Mouse (Mus musculus): ENCODE measurements around the gene Tubb1. TPM values are rescaled to one million over a fixed set of nuclear protein-coding genes. Genes with fewer than 3 reads are reported as not detected.

Tubb1 gene
- polyA plus RNA-seq, 1 experiment from 2014 or later = 0.24 TPM

DNA sequence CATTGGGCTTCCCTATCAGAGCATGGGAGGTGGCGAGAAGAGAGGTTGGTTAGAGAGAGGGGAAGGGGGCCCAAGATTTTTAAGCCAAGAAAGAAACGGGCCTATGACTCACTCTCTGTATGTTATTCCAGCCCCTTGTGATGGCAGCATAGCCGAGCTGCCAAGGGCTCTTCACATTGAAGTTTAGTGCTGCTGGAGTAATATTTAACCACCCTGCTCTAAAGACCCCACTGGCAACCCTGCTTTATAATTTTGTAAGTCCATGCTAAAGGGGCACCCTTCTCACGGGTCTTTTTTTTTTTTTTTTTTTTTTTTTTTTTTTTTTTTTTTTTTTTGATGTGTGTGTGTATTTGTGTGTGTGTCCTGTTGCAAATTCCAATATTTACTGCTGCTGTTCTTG, 8.6 kb upstream of the Tubb1 start:
- H3K4me3 ChIP-seq (replicated peaks; ENCODE audit: low read length) = no peak overlapping the region
- peaks cover 18% of the 10 kb centered on the region for H3K4me1 ChIP-seq (replicated peaks; ENCODE audit: control insufficient read depth, insufficient read depth, low read length)
- H3K27me3 ChIP-seq (replicated peaks; ENCODE audit: control insufficient read depth, insufficient read depth, low read length) = no peaks in the 10 kb centered on the region
- 77% methylated on average over 4 of the region's 4 CpGs for WGBS
- no peaks in the 10 kb centered on the region for H3K9me3 ChIP-seq (ENCODE audit: control insufficient read depth, low read length)
- H3K36me3 ChIP-seq (ENCODE audit: control insufficient read depth, insufficient read depth) = no peaks in the 10 kb centered on the region
- no peak overlapping the region for H3K9ac ChIP-seq (replicated peaks; ENCODE audit: low read depth, low read length)
- no peak overlapping the region for H3K27ac ChIP-seq (ENCODE audit: low read length)
- ATAC-seq = no peak
- no peak overlapping the region for H3K4me2 ChIP-seq (ENCODE audit: low read length)

DNA sequence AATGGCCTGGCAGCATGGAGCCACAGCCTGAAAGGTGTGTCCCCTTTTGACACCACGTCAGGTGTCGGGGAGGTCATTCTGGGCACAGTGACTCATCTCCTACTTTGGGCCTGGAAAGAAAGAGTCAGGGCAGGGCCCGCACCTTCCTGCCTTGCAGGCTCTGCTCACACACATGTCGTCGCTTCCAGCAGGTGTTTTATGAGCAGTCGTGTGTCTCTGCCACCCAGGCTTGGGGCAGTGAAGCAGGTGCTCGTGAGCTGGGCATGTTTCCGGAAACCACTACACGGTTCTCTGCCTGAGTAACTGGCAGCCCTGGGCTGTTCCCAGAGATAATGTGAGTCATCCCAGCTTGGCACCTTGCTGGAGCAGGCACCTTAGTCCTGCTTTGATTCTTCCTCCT, 8.0 kb upstream of the Tubb1 start:
- Histone ChIP-seq H3K4me3 (replicated peaks; ENCODE audit: low read length) (no peak overlapping the region), H3K4me2 (ENCODE audit: low read length) (no peak overlapping the region), H3K36me3 (ENCODE audit: control insufficient read depth, insufficient read depth) (no peaks in the 10 kb centered on the region), H3K9ac (replicated peaks; ENCODE audit: low read depth, low read length) (no peak overlapping the region), H3K27ac (ENCODE audit: low read length) (no peak overlapping the region), H3K4me1 (replicated peaks; ENCODE audit: control insufficient read depth, insufficient read depth, low read length) (peaks cover 18% of the 10 kb centered on the region), H3K9me3 (ENCODE audit: control insufficient read depth, low read length) (no peaks in the 10 kb centered on the region), H3K27me3 (replicated peaks; ENCODE audit: control insufficient read depth, insufficient read depth, low read length) (no peaks in the 10 kb centered on the region)
- ATAC-seq = no peak
- 86% methylated on average over 9 of the region's 9 CpGs for WGBS

DNA sequence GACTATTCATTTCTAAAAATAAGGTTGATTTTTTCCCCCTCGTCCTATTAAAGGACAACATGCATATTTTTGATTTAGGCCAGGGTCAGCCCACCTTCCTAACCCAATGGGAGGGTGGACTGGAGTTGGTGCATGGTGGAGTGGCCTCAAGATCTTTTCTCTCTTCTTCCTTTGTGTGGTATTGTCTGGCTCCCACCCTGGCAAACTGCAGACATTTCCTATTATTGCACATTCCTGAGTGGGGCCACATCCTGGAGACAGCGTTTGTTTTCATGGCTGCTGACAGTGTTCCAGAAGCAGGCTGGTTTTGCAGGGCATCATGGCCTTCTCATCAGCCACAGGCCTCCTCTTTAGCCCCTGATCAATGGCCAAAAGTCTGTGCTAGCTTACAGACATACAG, 7.4 kb upstream of the Tubb1 start:
- no peak overlapping the region for H3K4me2 ChIP-seq (ENCODE audit: low read length)
- no peak overlapping the region for H3K27ac ChIP-seq (ENCODE audit: low read length)
- 55% methylated on average over 2 of the region's 2 CpGs for WGBS

DNA sequence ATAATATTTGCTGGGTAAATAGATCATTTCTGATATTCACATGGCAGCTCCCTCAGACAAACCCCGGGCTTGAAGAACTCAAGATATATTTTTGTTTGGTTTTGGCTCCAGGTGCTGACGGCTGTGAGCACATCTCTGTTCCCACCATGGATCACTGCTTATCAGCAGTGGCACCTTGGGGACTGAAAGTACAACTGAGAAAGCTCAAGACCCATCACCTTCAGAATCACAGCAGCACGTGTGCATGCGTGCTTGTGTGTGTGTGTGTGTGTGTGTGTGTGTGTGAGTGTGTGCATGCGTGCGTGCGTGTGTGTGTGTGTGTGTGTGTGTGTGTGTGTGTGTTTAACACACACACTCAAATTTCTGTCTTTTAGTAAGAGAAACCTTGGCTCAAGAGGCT, 6.1 kb upstream of the Tubb1 start:
- WGBS = 93% methylated on average over 7 of the region's 7 CpGs
- H3K4me2 ChIP-seq (ENCODE audit: low read length) = no peak overlapping the region
- no peaks in the 10 kb centered on the region for H3K9me3 ChIP-seq (ENCODE audit: control insufficient read depth, low read length)
- no peaks in the 10 kb centered on the region for H3K36me3 ChIP-seq (ENCODE audit: control insufficient read depth, insufficient read depth)
- H3K4me3 ChIP-seq (replicated peaks; ENCODE audit: low read length) = no peak overlapping the region
- peaks cover 1% of the 10 kb centered on the region for H3K4me1 ChIP-seq (replicated peaks; ENCODE audit: control insufficient read depth, insufficient read depth, low read length)
- H3K9ac ChIP-seq (replicated peaks; ENCODE audit: low read depth, low read length) = no peak overlapping the region
- H3K27ac ChIP-seq (ENCODE audit: low read length) = no peak overlapping the region
- ATAC-seq = no peak
- H3K27me3 ChIP-seq (replicated peaks; ENCODE audit: control insufficient read depth, insufficient read depth, low read length) = no peaks in the 10 kb centered on the region

More for the DNA sequence above, 7.4 kb upstream of the Tubb1 start:
- H3K36me3 ChIP-seq (ENCODE audit: control insufficient read depth, insufficient read depth) = no peaks in the 10 kb centered on the region
- no peaks in the 10 kb centered on the region for H3K27me3 ChIP-seq (replicated peaks; ENCODE audit: control insufficient read depth, insufficient read depth, low read length)
- H3K4me1 ChIP-seq (replicated peaks; ENCODE audit: control insufficient read depth, insufficient read depth, low read length) = peaks cover 15% of the 10 kb centered on the region
- no peak overlapping the region for H3K9ac ChIP-seq (replicated peaks; ENCODE audit: low read depth, low read length)
- H3K9me3 ChIP-seq (ENCODE audit: control insufficient read depth, low read length) = no peaks in the 10 kb centered on the region
- no peak overlapping the region for H3K4me3 ChIP-seq (replicated peaks; ENCODE audit: low read length)
- ATAC-seq = no peak

DNA sequence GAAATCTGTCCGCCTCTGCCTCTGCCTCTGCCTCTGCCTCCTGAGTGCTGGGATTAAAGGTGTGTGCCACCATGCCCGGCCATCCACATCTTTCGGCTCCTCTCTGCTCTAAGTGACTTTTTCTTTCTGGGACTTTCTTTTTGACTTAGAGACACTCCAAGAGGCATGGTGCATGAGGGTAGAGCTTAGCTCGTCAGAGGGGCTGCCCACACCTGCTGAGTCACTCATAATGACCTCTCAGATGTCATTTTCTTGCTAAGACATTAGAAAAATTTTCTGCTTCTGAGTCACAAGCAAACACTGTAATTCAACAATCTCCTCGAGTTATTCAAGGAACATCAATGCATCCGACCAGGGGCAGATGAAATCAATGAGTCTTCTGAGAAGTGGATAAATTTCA, 5.5 kb upstream of the Tubb1 start:
- Histone ChIP-seq H3K36me3 (ENCODE audit: control insufficient read depth, insufficient read depth) (no peaks in the 10 kb centered on the region), H3K27ac (ENCODE audit: low read length) (no peak overlapping the region), H3K9me3 (ENCODE audit: control insufficient read depth, low read length) (no peaks in the 10 kb centered on the region), H3K4me3 (replicated peaks; ENCODE audit: low read length) (no peak overlapping the region), H3K4me1 (replicated peaks; ENCODE audit: control insufficient read depth, insufficient read depth, low read length) (no peaks in the 10 kb centered on the region), H3K4me2 (ENCODE audit: low read length) (no peak overlapping the region), H3K9ac (replicated peaks; ENCODE audit: low read depth, low read length) (no peak overlapping the region), H3K27me3 (replicated peaks; ENCODE audit: control insufficient read depth, insufficient read depth, low read length) (no peaks in the 10 kb centered on the region)
- ATAC-seq = no peak
- WGBS = 86% methylated on average over 6 of the region's 6 CpGs

DNA sequence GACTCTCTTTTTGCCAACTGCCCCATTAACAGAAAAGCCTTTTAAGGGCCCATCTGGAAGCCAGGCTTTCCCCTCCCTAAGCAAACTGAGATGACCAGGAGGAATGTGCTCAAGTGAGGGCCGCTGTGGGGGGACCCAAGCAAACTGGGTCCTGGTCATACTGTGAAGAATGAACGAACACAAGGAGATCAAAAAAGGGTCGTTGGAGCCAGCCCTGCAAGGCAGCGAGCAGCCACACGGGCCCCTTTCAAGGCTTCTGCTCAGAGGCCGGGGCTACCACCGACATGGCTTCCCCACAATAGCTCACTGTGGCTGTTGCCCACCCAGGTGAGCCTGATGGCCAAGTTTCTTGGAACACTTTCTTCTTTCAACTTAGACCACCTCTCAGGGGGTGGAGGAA, 4.0 kb upstream of the Tubb1 start:
- ATAC-seq = no peak
- H3K9me3 ChIP-seq (ENCODE audit: control insufficient read depth, low read length) = no peaks in the 10 kb centered on the region
- WGBS = 58% methylated on average over 7 of the region's 7 CpGs
- H3K4me2 ChIP-seq (ENCODE audit: low read length) = no peak overlapping the region
- no peaks in the 10 kb centered on the region for H3K36me3 ChIP-seq (ENCODE audit: control insufficient read depth, insufficient read depth)
- no peaks in the 10 kb centered on the region for H3K4me1 ChIP-seq (replicated peaks; ENCODE audit: control insufficient read depth, insufficient read depth, low read length)
- H3K9ac ChIP-seq (replicated peaks; ENCODE audit: low read depth, low read length) = no peak overlapping the region
- H3K27ac ChIP-seq (ENCODE audit: low read length) = no peak overlapping the region
- no peaks in the 10 kb centered on the region for H3K27me3 ChIP-seq (replicated peaks; ENCODE audit: control insufficient read depth, insufficient read depth, low read length)
- no peak overlapping the region for H3K4me3 ChIP-seq (replicated peaks; ENCODE audit: low read length)

DNA sequence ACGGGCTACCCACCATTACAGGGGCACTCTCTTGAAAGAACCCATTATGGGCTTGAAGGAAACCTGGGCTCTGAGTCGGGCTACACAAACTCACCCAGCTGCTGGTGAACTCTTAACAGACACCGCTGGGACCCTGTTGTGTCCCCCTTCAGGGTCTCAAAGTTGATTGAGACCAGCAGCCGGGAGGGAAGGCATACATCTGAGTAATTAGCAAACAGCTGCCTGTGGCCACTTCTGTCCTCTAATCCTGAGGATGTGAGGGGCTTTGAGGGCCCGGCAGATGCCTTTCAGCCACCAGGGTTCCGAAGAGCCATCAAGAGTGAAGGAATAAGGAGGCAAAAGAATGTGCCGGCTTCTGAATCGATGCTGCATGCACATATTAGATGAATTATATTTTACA, 3.6 kb upstream of the Tubb1 start:
- H3K4me2 ChIP-seq (ENCODE audit: low read length) = no peak overlapping the region
- H3K36me3 ChIP-seq (ENCODE audit: control insufficient read depth, insufficient read depth) = no peaks in the 10 kb centered on the region
- H3K9me3 ChIP-seq (ENCODE audit: control insufficient read depth, low read length) = no peaks in the 10 kb centered on the region
- H3K9ac ChIP-seq (replicated peaks; ENCODE audit: low read depth, low read length) = no peak overlapping the region
- H3K27ac ChIP-seq (ENCODE audit: low read length) = no peak overlapping the region
- H3K4me1 ChIP-seq (replicated peaks; ENCODE audit: control insufficient read depth, insufficient read depth, low read length) = no peaks in the 10 kb centered on the region
- no peak for ATAC-seq
- WGBS = 53% methylated on average over 8 of the region's 8 CpGs
- H3K4me3 ChIP-seq (replicated peaks; ENCODE audit: low read length) = no peak overlapping the region
- H3K27me3 ChIP-seq (replicated peaks; ENCODE audit: control insufficient read depth, insufficient read depth, low read length) = no peaks in the 10 kb centered on the region

DNA sequence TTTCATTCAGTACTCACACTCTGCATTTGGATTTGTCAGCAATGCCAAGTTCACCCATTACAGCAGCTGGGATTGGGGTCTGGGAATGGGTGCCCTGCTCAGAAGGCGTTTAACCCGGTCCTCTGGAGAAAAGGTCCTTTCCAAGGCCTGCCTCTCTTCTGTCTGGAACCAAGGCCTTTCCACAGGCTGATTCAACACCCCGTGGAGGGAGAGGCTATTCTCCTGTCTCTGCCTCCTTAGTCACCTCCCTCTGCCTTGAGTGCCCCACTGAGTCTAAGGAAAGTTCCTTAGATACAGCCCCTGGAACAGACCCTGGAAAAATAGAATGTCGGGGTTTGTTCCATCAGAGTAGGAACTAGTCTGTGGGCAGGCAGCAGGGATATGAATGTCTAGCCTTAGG, 2.1 kb upstream of the Tubb1 start:
- ATAC-seq = no peak
- no peak overlapping the region for H3K27ac ChIP-seq (ENCODE audit: low read length)
- H3K9me3 ChIP-seq (ENCODE audit: control insufficient read depth, low read length) = no peaks in the 10 kb centered on the region
- WGBS = 93% methylated on average over 4 of the region's 4 CpGs
- H3K4me1 ChIP-seq (replicated peaks; ENCODE audit: control insufficient read depth, insufficient read depth, low read length) = no peaks in the 10 kb centered on the region
- no peak overlapping the region for H3K4me2 ChIP-seq (ENCODE audit: low read length)
- H3K36me3 ChIP-seq (ENCODE audit: control insufficient read depth, insufficient read depth) = no peaks in the 10 kb centered on the region
- H3K4me3 ChIP-seq (replicated peaks; ENCODE audit: low read length) = no peak overlapping the region
- no peak overlapping the region for H3K9ac ChIP-seq (replicated peaks; ENCODE audit: low read depth, low read length)
- no peaks in the 10 kb centered on the region for H3K27me3 ChIP-seq (replicated peaks; ENCODE audit: control insufficient read depth, insufficient read depth, low read length)

DNA sequence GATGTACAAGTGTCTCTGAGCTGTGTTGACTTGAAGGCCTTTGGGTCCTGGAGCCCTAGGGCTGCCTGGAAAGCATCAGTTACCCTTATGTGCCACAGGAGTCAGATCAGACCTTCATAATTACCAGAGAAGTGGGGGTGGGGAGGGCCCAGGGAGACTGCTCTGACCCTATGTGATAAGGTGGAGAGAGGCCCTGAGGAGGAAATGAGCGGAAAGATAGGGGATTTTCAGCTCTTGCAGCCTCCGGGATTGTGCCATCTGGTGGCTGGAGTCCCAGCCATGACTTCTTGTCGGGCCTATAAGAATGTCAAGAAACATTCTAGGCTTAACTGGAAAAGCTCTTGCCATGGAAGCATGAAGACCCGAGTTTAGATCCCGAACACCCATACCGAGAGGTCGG, 3.2 kb downstream of the Tubb1 start:
- H3K36me3 ChIP-seq (ENCODE audit: control insufficient read depth, insufficient read depth) = no peaks in the 10 kb centered on the region
- no peak overlapping the region for H3K27ac ChIP-seq (ENCODE audit: low read length)
- no peak overlapping the region for H3K9ac ChIP-seq (replicated peaks; ENCODE audit: low read depth, low read length)
- 75% methylated on average over 7 of the region's 7 CpGs for WGBS
- H3K4me3 ChIP-seq (replicated peaks; ENCODE audit: low read length) = no peak overlapping the region
- no peaks in the 10 kb centered on the region for H3K9me3 ChIP-seq (ENCODE audit: control insufficient read depth, low read length)
- H3K4me1 ChIP-seq (replicated peaks; ENCODE audit: control insufficient read depth, insufficient read depth, low read length) = no peaks in the 10 kb centered on the region
- ATAC-seq = no peak
- no peaks in the 10 kb centered on the region for H3K27me3 ChIP-seq (replicated peaks; ENCODE audit: control insufficient read depth, insufficient read depth, low read length)
- no peak overlapping the region for H3K4me2 ChIP-seq (ENCODE audit: low read length)

DNA sequence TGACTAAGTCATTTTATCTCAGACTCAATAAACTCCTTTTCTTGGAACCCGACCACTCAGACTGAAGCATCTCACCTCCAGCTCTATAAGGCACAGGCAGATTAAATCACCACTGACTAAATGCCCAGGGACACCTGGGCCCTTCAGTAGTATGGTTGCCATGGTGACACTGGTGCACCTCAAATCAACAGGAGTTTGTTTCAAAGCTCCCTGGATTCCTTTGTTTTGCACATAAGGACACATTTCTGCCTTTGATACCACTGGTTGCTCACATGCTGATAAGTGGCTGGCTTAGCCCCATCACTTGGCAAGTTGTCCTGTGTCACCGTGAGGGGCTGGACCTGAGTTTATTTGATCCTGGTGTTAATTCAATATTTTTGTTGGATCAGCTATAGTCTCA, 8.9 kb downstream of the Tubb1 start:
- Histone ChIP-seq H3K4me2 (ENCODE audit: low read length) (no peak overlapping the region), H3K9me3 (ENCODE audit: control insufficient read depth, low read length) (no peaks in the 10 kb centered on the region), H3K27me3 (replicated peaks; ENCODE audit: control insufficient read depth, insufficient read depth, low read length) (no peaks in the 10 kb centered on the region), H3K9ac (replicated peaks; ENCODE audit: low read depth, low read length) (no peak overlapping the region), H3K36me3 (ENCODE audit: control insufficient read depth, insufficient read depth) (peaks cover 10% of the 10 kb centered on the region; the same call in 1 of the 2 replicates), H3K4me3 (replicated peaks; ENCODE audit: low read length) (no peak overlapping the region), H3K4me1 (replicated peaks; ENCODE audit: control insufficient read depth, insufficient read depth, low read length) (peaks cover 10% of the 10 kb centered on the region), H3K27ac (ENCODE audit: low read length) (no peak overlapping the region)
- ATAC-seq = no peak
- WGBS = 40% methylated on average over 2 of the region's 2 CpGs
